Mouse (Mus musculus) embryo, embryonic 10.5 days (tissue): ENCODE measurements around the gene Gm28168.
"Not testable (repeated sequence)": the region's sequence is repeated elsewhere in the genome, so short reads cannot be mapped to it uniquely, and the experiment has no call there.

Experiments used
- DNase-seq: peaks from one replicate; pipeline ENCODE4 v3.0.0-alpha.2; 2015; ENCODE audit warnings: low spot score

Gene Gm28168

GRCm38 (mm10) chr1:117927715-117928114 is at the start of gene Gm28168:
TSS of gene Gm28168 (plus strand) at chr1:117928015.
- DNase-seq = not testable (repeated sequence)

GRCm38 (mm10) chr1:117965639-117966038 is 37.8 kb downstream of the Gm28168 start, which contains the start of gene Gm7145:
TSS of gene Gm7145 (plus strand) at chr1:117965939.
- DNase-seq = no peak
